Mouse (Mus musculus) mouse trophoblast stem cell (cell line): ENCODE results near the gene Slc22a7.

Experiments
- in situ Hi-C, 2 experiments: fragments of 300-500 bp; cut with MseI, MboI; formaldehyde crosslinking; loops; 2 replicates in 1 of 2; 3 replicates in 1 of 2; pipeline ENCODE4 v1.15.1; 2025

Gene Slc22a7

DNA sequence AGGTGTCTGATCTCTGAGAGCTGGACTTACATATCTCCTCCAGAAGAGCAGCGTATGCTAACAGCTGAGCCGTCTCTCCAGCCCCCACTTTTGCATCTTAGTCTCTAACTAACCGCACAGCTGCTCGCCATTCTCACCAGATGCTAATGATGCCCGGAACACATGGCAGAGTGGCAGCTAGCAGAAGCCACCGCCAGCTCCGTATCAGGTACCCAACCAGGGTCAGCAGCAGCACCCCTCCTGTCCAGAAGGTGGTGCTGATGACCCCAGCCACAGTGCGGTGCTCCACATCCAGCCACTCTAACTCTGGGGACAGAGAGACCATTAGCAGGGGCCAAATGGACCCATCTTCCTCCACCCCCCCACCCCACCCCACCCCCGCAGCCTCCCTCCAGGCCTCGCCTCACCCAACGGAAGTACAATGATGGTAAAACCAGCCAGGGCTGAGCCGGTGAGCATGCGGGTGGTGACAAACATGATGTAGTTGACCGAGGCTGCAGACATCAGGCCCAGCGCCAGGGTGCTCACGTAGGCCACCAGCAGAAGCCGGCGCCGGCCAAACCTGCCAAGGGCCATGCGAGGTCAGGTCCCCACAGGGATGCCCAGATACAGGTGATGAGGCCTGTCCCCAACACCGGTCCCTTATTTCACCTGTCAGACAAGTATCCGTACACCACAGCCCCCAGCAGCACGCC lies 1.4 kb downstream of the Slc22a7 start:
- in situ Hi-C loops: no loop called here

DNA sequence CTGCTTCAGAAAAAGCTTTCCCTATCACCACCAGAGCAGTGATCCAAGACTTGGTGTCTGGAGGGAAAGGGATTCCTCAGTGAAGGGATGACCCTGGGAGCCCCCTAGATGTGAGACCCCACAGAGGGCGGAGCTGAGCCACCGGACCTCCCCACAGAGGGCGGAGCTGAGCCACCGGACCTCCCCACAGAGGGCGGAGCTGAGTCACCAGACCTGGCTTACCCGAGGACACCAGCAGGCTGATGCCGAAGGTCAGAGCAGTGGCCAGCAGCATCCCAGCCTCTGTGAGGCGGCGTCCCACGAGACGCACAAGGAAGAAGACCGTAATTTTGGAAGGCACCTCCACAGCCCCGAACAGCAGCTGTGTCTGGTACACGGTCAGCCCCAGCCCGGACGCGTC lies 4.6 kb downstream of the Slc22a7 start:
- in situ Hi-C loops: no loop called here

DNA sequence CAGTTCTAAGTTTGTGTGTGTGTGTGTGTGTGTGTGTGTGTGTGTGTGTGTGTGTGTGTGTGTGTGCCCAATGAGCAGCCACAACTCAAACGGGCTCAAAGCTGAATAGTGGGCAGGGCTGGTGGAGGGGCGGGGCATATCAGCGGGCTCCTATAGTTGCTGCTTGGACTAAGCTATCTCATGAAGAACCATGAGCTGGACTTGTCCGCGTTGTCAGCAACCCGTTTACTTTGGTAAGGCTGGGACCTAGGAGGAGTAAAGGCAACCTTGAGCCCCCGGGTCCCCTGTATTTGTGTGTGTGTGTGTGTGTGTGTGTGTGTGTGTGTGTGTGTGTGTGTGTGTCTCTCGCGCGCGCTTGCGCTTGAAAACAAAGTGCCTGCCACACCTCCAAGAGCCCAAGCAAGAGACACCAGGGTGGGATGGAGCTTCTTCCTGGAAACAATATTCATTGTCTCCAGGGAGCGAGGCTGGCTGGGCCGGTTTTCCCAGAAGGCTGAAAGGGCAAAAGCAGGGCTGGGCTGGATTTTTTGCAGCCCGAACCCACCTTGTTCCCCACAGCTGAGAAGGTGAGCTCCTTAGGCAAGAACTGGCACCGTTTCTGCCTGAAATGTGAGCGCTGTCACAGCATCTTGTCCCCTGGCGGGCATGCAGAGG lies 9.4 kb downstream of the Slc22a7 start, which contains the start of gene Crip3:
Gene Crip3, plus strand, starts transcription at position 166 of the 654 bp plus-strand sequence.
- in situ Hi-C loops: no loop called here

DNA sequence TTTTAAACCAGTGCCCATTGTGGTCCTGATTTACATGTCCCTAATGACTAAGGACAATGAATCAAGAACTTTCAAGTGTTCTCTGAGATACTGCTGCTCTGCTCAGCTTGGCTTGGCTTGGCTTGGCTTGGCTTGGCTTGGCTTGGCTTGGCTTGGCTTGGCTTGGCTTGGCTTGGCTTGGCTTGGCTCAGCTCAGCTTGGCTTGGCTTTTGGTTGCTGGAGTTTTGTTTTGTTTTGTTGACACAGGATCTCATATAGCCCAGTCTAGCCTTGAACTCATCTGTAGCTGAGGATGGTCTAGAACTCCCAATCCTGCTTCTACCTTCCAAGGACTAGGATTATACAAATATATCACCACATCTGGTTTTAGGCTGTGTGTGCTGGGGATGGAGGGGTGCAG lies 11.8 kb downstream of the Slc22a7 start:
- in situ Hi-C loops: no loop called here

GRCm38 (mm10) chr17:46419717-46420116 lies 18.5 kb downstream of the Slc22a7 start:
- in situ Hi-C loops: no loop called here

GRCm38 (mm10) chr17:46418628-46419027 lies 19.6 kb downstream of the Slc22a7 start:
- in situ Hi-C loops: no loop called here

DNA sequence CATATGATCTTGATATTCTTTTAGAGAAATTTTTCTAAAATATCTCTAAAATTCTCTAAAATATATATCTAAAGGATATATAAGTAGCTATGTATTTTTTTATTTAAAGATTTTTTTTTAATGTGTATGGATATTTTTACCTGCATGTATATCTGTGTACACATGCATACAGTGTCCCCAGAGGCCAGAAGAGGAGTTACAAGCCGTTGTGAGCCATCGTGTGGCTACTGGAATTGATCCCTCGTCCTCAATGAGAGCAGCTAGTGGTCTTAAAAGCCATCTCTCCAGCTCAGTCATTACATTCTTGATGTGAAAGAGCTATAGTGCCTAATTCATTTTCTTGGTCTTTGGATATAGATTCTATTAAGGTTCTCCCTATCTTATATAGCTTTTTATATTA lies 29.8 kb downstream of the Slc22a7 start:
- in situ Hi-C loops: no loop called here

- in situ Hi-C loops: no loop called here
These were observed 43.6 kb downstream of the Slc22a7 start for GRCm38 (mm10) chr17:46394631-46395030.

DNA sequence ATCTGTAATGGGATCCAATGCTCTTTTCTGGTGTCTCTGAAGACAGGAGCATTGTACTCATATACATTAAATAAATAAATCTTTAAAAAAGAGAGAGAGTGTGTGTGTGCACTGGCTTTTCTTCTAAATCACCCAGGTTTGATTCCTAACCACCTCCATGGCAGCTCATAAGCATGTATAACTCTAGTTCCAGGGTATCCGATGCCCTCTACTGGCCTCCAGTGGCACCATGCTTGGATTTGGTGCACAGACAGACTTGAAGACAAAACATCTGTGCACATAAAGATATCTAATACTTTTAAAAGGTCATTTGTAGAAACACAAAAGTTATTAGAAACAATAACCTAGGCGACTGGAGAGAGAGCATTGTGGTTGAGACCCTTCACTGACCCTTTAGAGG lies 45.2 kb downstream of the Slc22a7 start:
- in situ Hi-C loops: no loop called here

GRCm38 (mm10) chr17:46388200-46388599 lies 50.1 kb downstream of the Slc22a7 start:
- in situ Hi-C loops: no loop called here

- in situ Hi-C loops: no loop called here
These were observed 54.0 kb downstream of the Slc22a7 start for GRCm38 (mm10) chr17:46384061-46384801.

- in situ Hi-C loops: no loop called here
These were observed 54.8 kb downstream of the Slc22a7 start, which contains the start of gene Zfp318 for GRCm38 (mm10) chr17:46383294-46384060. Gene Zfp318, plus strand, starts transcription at chr17:46383731.
